Comparison of ENCODE assay signal across 8 mouse cellular contexts in the genomic region with DNA sequence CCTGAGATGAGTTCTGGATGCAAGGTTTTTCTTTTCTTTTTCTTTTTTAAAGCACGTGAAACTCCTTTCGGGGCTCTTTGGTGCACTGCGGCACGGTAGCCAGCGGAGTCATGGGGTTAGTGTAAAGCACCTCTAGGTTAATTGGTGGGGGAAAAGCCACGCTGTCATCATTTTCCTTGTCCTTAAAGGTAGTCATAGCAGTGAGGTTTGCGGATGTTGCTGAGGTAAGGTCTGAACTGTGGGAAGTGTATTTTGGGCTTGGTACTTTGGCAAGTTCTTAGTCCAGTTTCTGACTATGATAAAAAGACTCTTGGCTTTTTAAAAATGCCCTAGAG. TPM values are rescaled to one million over a fixed set of nuclear protein-coding genes. Genes with fewer than 3 reads are reported as not detected.
DNase-seq lines count a peak whose midpoint lies in the region; ATAC-seq and TF ChIP-seq lines count a peak whose summit lies in the region.

No protein-coding gene starts in this region.

- DNase-seq in heart, adult 2 months = no peak
- DNase-seq in heart, postnatal 4 days = no peak
- DNase-seq in CH12.LX (ENCODE audit: extremely low read depth) = peak; percentile 59
- DNase-seq in right cerebral cortex, postnatal 36 days (ENCODE audit: low spot score in 2 of 2) = no peak
- DNase-seq in gastrocnemius, postnatal 25 days = no peak

- peak overlapping the region; percentile 98 for H3K27ac ChIP-seq in heart, adult 2 months
- H3K27ac ChIP-seq in CH12.LX (ENCODE audit: insufficient read depth, low read depth) = peak overlapping the region; percentile 17; the same call in 1 of the 2 replicates
- H3K27ac ChIP-seq in forebrain, embryonic 16.5 days (ENCODE audit: low read length) = peak overlapping the region; percentile 81; the same call in 1 of the 2 replicates
- peak overlapping the region; percentile 65 for H3K27ac ChIP-seq in macrophage

- no peak for TF ChIP-seq EP300 in heart, adult 2 months (IDR thresholded peaks at IDR 0.05; ENCODE audit: insufficient read depth, low read depth, low read length)
- no peak for TF ChIP-seq EP300 in CH12.LX (IDR thresholded peaks at IDR 0.05; ENCODE audit: low read length)

- no peaks in the 10 kb centered on the region; the same call in 1 of the 2 replicates for H3K36me3 ChIP-seq in heart, adult 2 months (ENCODE audit: control insufficient read depth, insufficient read depth, low read length)
- H3K36me3 ChIP-seq in CH12.LX (replicated peaks in 1 of 2; ENCODE audit: control insufficient read depth in 1 of 2, insufficient read depth in 1 of 2, low read length in 1 of 2) (peaks cover 0 to 15% of the 10 kb centered on the region in 2 experiments), macrophage (ENCODE audit: inconsistent target) (no peaks in the 10 kb centered on the region)
- no peaks in the 10 kb centered on the region for H3K36me3 ChIP-seq in forebrain, embryonic 16.5 days (ENCODE audit: control insufficient read depth, insufficient read depth)

- intact Hi-C loops in heart, adult 2 months (cut with DNase I) = no loop called here

- H3K4me3 ChIP-seq in heart, adult 2 months = peak overlapping the region; percentile 98
- H3K4me3 ChIP-seq in CH12.LX (replicated peaks in 1 of 3; ENCODE audit: low read depth in 2 of 3, low read length in 2 of 3, poor library complexity in 1 of 3) = peak overlapping the region; percentile 59 to 94 (median 75)
- peak overlapping the region; percentile 72 for H3K4me3 ChIP-seq in forebrain, embryonic 16.5 days (replicated peaks; ENCODE audit: low read length)
- H3K4me3 ChIP-seq in macrophage (ENCODE audit: inconsistent target) = peak overlapping the region; percentile 78

- no peak for TF ChIP-seq POLR2A in heart, adult 2 months (IDR thresholded peaks at IDR 0.05; ENCODE audit: insufficient read depth, low read depth, low read length)
- TF ChIP-seq POLR2A in CH12.LX (IDR thresholded peaks at IDR 0.05; ENCODE audit: low read depth, low read length) = no peak

- peaks cover 3% of the 10 kb centered on the region for H3K4me1 ChIP-seq in heart, adult 2 months (ENCODE audit: control insufficient read depth, insufficient read depth, low read length)
- peaks cover 8 to 29% of the 10 kb centered on the region in 2 experiments; a peak in 3 of 4 replicates for H3K4me1 ChIP-seq in CH12.LX (ENCODE audit: control insufficient read depth in 1 of 2, insufficient read depth in 2 of 2)
- H3K4me1 ChIP-seq in forebrain, embryonic 16.5 days (replicated peaks; ENCODE audit: control insufficient read depth, insufficient read depth, low read length) = peaks cover 11% of the 10 kb centered on the region; the same call in 1 of the 2 replicates

- peak overlapping the region; percentile 72; the same call in 1 of the 2 replicates for H3K4me2 ChIP-seq in CH12.LX (ENCODE audit: insufficient read depth, low read depth, poor library complexity, severe bottlenecking)
- peak overlapping the region; percentile 80 for H3K4me2 ChIP-seq in forebrain, embryonic 16.5 days (ENCODE audit: low read length)

- peak overlapping the region; percentile 90 for H3K9ac ChIP-seq in heart, adult 2 months (ENCODE audit: low read depth, low read length)
- peak overlapping the region; percentile 72 for H3K9ac ChIP-seq in CH12.LX (ENCODE audit: insufficient read depth, low read depth)
- H3K9ac ChIP-seq in forebrain, embryonic 16.5 days (replicated peaks; ENCODE audit: low read depth, low read length) = peak overlapping the region; percentile 97

- ATAC-seq in forebrain, embryonic 16.5 days = no peak
- no peak for ATAC-seq in frontal cortex, adult (ENCODE audit: low TSS enrichment)

- no peak for TF ChIP-seq RAD21 in CH12.LX (IDR thresholded peaks at IDR 0.05; ENCODE audit: low read depth, low read length)

- WGBS in heart, adult 2 months = under 1% methylated on average over 7 of the region's 7 CpGs
- WGBS in forebrain, embryonic 16.5 days = 0% methylated on average over 7 of the region's 7 CpGs
- WGBS in macrophage (ENCODE audit: missing documents) = 3% methylated on average over 7 of the region's 7 CpGs

- dilution Hi-C loops in CH12.LX (cut with MboI; ENCODE audit: extremely low pct_ligation_motif_present, extremely low pct_unique_long_range_greater_than_20kb, low sequenced_read_pairs) = no loop called here

- TF ChIP-seq CTCF in heart, adult 2 months (IDR thresholded peaks at IDR 0.05) = no peak
- TF ChIP-seq CTCF in CH12.LX (conservative IDR thresholded peaks at IDR 0.05 in 1 of 2, IDR thresholded peaks at IDR 0.05 in 1 of 2; ENCODE audit: low read depth in 2 of 2, low read length in 2 of 2) = no peak

- 0 out of 2 replicates have a peak, but pooled peaks cover 2% of the 10 kb centered on the region for H3K79me2 ChIP-seq in heart, adult 2 months (replicated peaks; ENCODE audit: control insufficient read depth, insufficient read depth, low read length)
- peaks cover 21% of the 10 kb centered on the region; the same call in 1 of the 2 replicates for H3K79me2 ChIP-seq in CH12.LX (replicated peaks; ENCODE audit: control insufficient read depth, extremely low read depth, insufficient read depth, poor library complexity, severe bottlenecking)
- peaks cover 48% of the 10 kb centered on the region for H3K79me2 ChIP-seq in macrophage (ENCODE audit: inconsistent target)

- in situ Hi-C loops in CH12.LX (cut with MboI; ENCODE audit: low pct_ligation_motif_present, low pct_unique_long_range_greater_than_20kb, low sequenced_read_pairs) = no loop called here

- H3K27me3 ChIP-seq in heart, adult 2 months (ENCODE audit: control insufficient read depth, insufficient read depth, low read length) = no peaks in the 10 kb centered on the region
- no peaks in the 10 kb centered on the region for H3K27me3 ChIP-seq in CH12.LX (replicated peaks)
- no peaks in the 10 kb centered on the region for H3K27me3 ChIP-seq in forebrain, embryonic 16.5 days (replicated peaks; ENCODE audit: control insufficient read depth, insufficient read depth, low read length)

- H3K9me3 ChIP-seq in CH12.LX (replicated peaks; ENCODE audit: low read length) = peaks cover 3% of the 10 kb centered on the region
- no peaks in the 10 kb centered on the region for H3K9me3 ChIP-seq in forebrain, embryonic 16.5 days (ENCODE audit: control insufficient read depth, low read length)

TF ChIP-seq in CH12.LX, 34 proteins besides CTCF, POLR2A, EP300 and RAD21:
- peak; percentile 71 for TF ChIP-seq MXI1 (IDR thresholded peaks at IDR 0.05; ENCODE audit: low read depth, low read length)
- TF ChIP-seq MAZ (IDR thresholded peaks at IDR 0.05; ENCODE audit: low read depth, low read length) = no peak

RNA-seq across cellular contexts. Expression of gene Cep83, which starts 0.7 kb away (rescaled TPM):
- total RNA-seq in heart, adult 2 months (2021) = 10 to 100 TPM; 18.8 to 21.2 TPM
- 5.3 and 10.7 TPM in 2 replicates for polyA plus RNA-seq in heart, adult 2 months (2012; rRNA removed)
- 10 to 100 TPM; 26.4 to 26.9 TPM for total RNA-seq in heart, postnatal 4 days (2021)
- total RNA-seq in CH12.LX (2012; rRNA removed) (17.7 and 20.6 TPM in 2 replicates), CH12.LX (2014; rRNA removed) (32.1 and 39.4 TPM in 2 replicates)
- polyA plus RNA-seq in CH12.LX (2012; ENCODE audit: insufficient read length, low read depth) (44.0 and 46.9 TPM in 2 replicates), macrophage (2018) (10.4 to 20.7 TPM (median 20.2 TPM) in 3 replicates)
- polyA plus RNA-seq in forebrain, embryonic 16.5 days (2015; fragmentation: Nextera tagmentation; extraction: Ambion mirVana) = 16.9 and 17.9 TPM in 2 replicates
- total RNA-seq in macrophage (2018; cell fraction: chromatin; rRNA removed) = 10 to 100 TPM; 26.3 to 87.2 (median 43.4) TPM
- total RNA-seq in macrophage (2018; cell fraction: cytosol; rRNA removed) = 10 to 100 TPM; 10.5 to 18.1 (median 13.8) TPM
- total RNA-seq in macrophage (2018; cell fraction: nucleus; rRNA removed) = 10 to 100 TPM; 23.9 to 68.3 (median 36.6) TPM
- 10 to 100 TPM; 16.4 to 17.3 TPM for total RNA-seq in gastrocnemius, postnatal 25 days (2021)

Comparison
In these comparisons a context has a peak if more than half of its experiments do, and no peak if none do; other contexts are left out.
1. H3K27ac ChIP-seq: peak in every context shown above with its lines; median percentile 98 in heart, adult 2 months; 81 in forebrain, embryonic 16.5 days; 65 in macrophage; 17 in CH12.LX.